Mouse (Mus musculus) cerebellum, adult 9-11 months (tissue): ENCODE data around the gene Tec.
A peak's percentile ranks its signal among the peaks of the same experiment; 100 is the strongest.

ENCODE experiments used
- DNase-seq: peaks from one replicate; pipeline ENCODE4 v3.0.0; 2022

Gene Tec

GRCm38 (mm10) chr5:72776595-72776994, 91.7 kb downstream of the Tec start:
- DNase-seq, result no peak

GRCm38 (mm10) chr5:72776127-72776526, 92.2 kb downstream of the Tec start:
- DNase-seq, result no peak

- DNase-seq, result no peak
These were observed 98.4 kb downstream of the Tec start for GRCm38 (mm10) chr5:72769841-72770240.

GRCm38 (mm10) chr5:72763546-72763945, 104.7 kb downstream of the Tec start:
- no peak for DNase-seq

- no peak for DNase-seq
These were observed 105.3 kb downstream of the Tec start for GRCm38 (mm10) chr5:72763025-72763424.

- DNase-seq, result no peak
These were observed 106.5 kb downstream of the Tec start for GRCm38 (mm10) chr5:72761758-72762157.

- DNase-seq, result no peak
These were observed 107.0 kb downstream of the Tec start for GRCm38 (mm10) chr5:72761237-72761636.

GRCm38 (mm10) chr5:72758925-72759924, 109.1 kb downstream of the Tec start:
- DNase-seq, result no peak

GRCm38 (mm10) chr5:72757155-72757773, 111.0 kb downstream of the Tec start:
- no peak for DNase-seq

GRCm38 (mm10) chr5:72755941-72756340, 112.3 kb downstream of the Tec start:
- DNase-seq, result peak; percentile 14

- no peak for DNase-seq
These were observed 113.2 kb downstream of the Tec start for GRCm38 (mm10) chr5:72755035-72755434.

- DNase-seq, result no peak
These were observed 115.7 kb downstream of the Tec start, which contains the start of gene Txk for GRCm38 (mm10) chr5:72752585-72752984. TSS of gene Txk (minus strand) at chr5:72752777.

GRCm38 (mm10) chr5:72751056-72751758, 117.1 kb downstream of the Tec start:
- no peak for DNase-seq

- no peak for DNase-seq
These were observed 118.1 kb downstream of the Tec start for GRCm38 (mm10) chr5:72750226-72750625.

GRCm38 (mm10) chr5:72748659-72749265, 119.5 kb downstream of the Tec start:
- DNase-seq, result no peak

GRCm38 (mm10) chr5:72747384-72747783, 120.9 kb downstream of the Tec start:
- DNase-seq, result no peak

GRCm38 (mm10) chr5:72746461-72746860, 121.8 kb downstream of the Tec start:
- DNase-seq, result no peak

GRCm38 (mm10) chr5:72743103-72743502, 125.2 kb downstream of the Tec start:
- DNase-seq, result no peak

- no peak for DNase-seq
These were observed 131.4 kb downstream of the Tec start for GRCm38 (mm10) chr5:72736868-72737267.

- no peak for DNase-seq
These were observed 131.8 kb downstream of the Tec start for GRCm38 (mm10) chr5:72736437-72736836.

GRCm38 (mm10) chr5:72735763-72736162, 132.5 kb downstream of the Tec start:
- no peak for DNase-seq

GRCm38 (mm10) chr5:72732885-72733284, 135.4 kb downstream of the Tec start:
- DNase-seq, result no peak

- no peak for DNase-seq
These were observed 142.9 kb downstream of the Tec start for GRCm38 (mm10) chr5:72725404-72725803.
